Mouse (Mus musculus): ENCODE results near the gene Tmem239.

The Tmem239 gene

DNA sequence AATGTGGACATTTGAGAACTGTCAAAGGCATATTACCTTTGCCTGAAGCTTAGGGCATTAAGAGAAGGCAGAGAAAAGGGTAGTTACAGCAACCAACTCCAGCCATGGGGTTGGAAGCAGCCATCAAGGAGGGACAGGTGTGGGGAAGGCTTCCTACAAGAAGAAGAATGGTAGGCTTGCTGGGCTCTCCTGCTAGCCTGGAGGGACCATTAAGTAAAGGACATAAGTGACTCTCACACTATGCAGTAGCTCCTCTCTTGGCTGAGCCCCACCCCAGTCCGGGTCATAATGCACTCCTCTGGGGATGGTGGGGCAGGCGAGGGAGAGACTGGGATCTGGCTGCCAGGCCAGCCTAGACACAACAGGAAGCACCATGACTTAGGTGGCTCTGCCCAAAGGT lies at the start of gene Tmem239:
TSS of gene Tmem239 (plus strand) at position 301 of the 400 bp plus-strand sequence.
- TF ChIP-seq GATA4 (IDR thresholded peaks at IDR 0.05; ENCODE audit: insufficient replicate concordance, low read length): no peak

- TF ChIP-seq GATA4 (IDR thresholded peaks at IDR 0.05; ENCODE audit: insufficient replicate concordance, low read length): no peak
These were observed 48.7 kb upstream of the Tmem239 start for GRCm38 (mm10) chr2:130357551-130357950.

DNA sequence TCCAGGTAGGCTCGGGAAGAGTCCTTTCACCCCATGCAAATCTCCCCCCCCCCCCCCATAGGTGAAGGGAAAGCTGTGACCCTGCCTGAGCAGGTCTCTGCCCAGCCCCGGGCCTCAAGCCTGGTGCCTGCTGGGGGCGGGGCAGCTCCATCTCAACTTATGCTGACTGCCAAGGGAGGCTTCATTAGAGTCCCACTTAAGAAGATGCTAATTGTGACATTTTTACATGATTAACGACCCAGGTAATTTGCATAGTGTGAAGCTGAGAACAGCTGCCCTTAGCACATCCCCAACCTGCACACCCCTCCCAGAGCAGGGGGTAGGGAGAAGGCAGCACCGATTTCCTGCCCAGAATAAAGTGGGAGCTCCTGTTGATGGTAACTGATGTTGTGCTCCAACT lies 47.4 kb upstream of the Tmem239 start:
- no peak for TF ChIP-seq GATA4 (IDR thresholded peaks at IDR 0.05; ENCODE audit: insufficient replicate concordance, low read length)

DNA sequence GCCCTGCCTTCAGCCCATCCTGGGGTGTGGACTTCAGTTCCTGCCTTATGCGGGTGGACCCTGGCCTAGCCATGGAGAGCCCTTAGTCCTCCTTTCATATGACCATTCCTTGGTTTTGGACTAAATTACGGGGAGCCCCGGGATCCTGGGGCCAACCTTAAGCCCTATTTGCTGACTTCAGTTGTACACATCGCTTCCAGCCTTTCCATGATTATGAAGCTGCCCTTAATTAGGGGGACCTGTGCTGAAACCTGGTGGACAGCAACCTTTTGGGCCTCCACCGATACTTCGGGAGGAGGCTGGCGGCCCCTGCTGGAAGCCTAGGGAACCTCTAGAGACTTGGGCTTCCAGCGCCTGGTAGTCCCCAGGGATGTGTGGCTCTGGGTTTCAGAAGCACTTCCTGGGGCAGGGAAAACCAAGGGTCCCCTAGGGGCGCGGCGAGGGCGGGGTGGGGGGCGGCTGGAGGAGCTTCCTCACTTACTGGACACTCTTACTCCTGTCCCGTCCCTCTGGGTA lies 43.7 kb upstream of the Tmem239 start:
- TF ChIP-seq GATA4 (IDR thresholded peaks at IDR 0.05; ENCODE audit: insufficient replicate concordance, low read length): no peak

GRCm38 (mm10) chr2:130365211-130366094 lies 40.8 kb upstream of the Tmem239 start:
- no peak for TF ChIP-seq GATA4 (IDR thresholded peaks at IDR 0.05; ENCODE audit: insufficient replicate concordance, low read length)

GRCm38 (mm10) chr2:130367386-130367785 lies 38.9 kb upstream of the Tmem239 start:
- no peak for TF ChIP-seq GATA4 (IDR thresholded peaks at IDR 0.05; ENCODE audit: insufficient replicate concordance, low read length)

- no peak for TF ChIP-seq GATA4 (IDR thresholded peaks at IDR 0.05; ENCODE audit: insufficient replicate concordance, low read length)
These were observed 31.3 kb upstream of the Tmem239 start for GRCm38 (mm10) chr2:130374951-130375350.

GRCm38 (mm10) chr2:130383205-130383604 lies 23.1 kb upstream of the Tmem239 start:
- no peak for TF ChIP-seq GATA4 (IDR thresholded peaks at IDR 0.05; ENCODE audit: insufficient replicate concordance, low read length)

- TF ChIP-seq GATA4 (IDR thresholded peaks at IDR 0.05; ENCODE audit: insufficient replicate concordance, low read length): no peak
These were observed 22.4 kb upstream of the Tmem239 start for GRCm38 (mm10) chr2:130383895-130384294.

GRCm38 (mm10) chr2:130386212-130386611 lies 20.1 kb upstream of the Tmem239 start:
- TF ChIP-seq GATA4 (IDR thresholded peaks at IDR 0.05; ENCODE audit: insufficient replicate concordance, low read length): no peak

GRCm38 (mm10) chr2:130388796-130389195 lies 17.5 kb upstream of the Tmem239 start:
- TF ChIP-seq GATA4 (IDR thresholded peaks at IDR 0.05; ENCODE audit: insufficient replicate concordance, low read length): no peak

- no peak for TF ChIP-seq GATA4 (IDR thresholded peaks at IDR 0.05; ENCODE audit: insufficient replicate concordance, low read length)
These were observed 15.2 kb upstream of the Tmem239 start for GRCm38 (mm10) chr2:130390993-130391625.

- no peak for TF ChIP-seq GATA4 (IDR thresholded peaks at IDR 0.05; ENCODE audit: insufficient replicate concordance, low read length)
These were observed 13.4 kb upstream of the Tmem239 start for GRCm38 (mm10) chr2:130392836-130393235.

DNA sequence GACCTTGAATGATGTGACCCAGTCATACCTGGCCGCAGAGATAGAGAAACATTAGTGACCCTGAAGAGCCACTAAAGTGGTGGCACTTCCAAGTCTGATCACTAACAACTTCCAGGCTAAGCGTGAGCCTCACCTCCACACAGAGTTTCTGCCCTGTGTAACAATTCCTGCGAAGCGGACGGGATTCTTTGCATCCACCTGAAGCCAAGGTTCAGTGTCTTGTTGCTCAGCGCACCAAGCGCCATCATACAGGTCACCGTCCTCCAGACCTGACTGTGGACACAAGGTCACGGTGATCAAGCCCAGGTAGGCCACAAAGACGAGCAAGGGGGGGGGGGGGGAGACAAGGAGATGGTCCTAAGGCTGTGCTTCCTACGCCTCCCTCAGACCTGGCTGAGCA lies 10.6 kb upstream of the Tmem239 start:
- TF ChIP-seq GATA4 (IDR thresholded peaks at IDR 0.05; ENCODE audit: insufficient replicate concordance, low read length): no peak

DNA sequence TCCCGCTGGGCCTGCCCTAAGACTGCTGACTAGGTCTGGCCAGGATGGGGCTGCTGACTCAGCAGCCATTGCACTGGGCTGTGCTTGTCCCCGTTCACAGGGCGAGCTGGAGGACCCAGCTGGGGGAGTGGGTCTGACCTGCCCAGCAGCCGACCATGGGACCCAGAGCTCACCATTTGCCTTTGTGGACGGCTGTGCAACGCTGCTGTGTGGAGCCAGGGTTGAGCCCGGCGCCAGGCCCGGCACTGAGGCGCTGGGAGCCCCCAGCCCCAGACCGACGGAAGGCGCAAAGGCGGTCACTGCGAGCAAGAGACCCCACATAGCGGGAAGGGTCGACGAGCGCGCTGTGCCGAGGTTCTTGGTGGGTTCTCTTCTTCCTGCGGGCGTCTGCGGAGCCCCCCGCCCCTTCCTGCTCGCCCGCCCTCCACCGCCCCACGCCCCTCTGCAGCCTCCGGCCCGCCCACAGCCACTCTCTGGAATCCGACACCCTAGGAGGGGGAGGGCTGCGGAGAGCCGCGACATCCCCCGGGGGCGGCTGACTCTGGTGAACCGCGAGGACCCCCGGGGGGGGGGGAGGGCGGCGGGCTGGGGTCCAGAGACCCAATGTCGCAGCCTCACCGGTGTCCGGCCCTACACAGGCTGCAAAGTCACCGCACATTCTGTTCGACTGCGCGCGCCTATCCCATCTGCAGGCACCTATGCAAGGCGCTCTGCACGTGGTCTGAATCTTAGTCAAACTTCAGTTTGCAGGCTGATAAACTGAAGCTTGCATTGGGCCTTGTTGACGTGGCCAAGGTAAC lies 8.9 kb upstream of the Tmem239 start, which contains the start of gene Cpxm1:
TSS of gene Cpxm1 (minus strand) at position 389 of the 800 bp plus-strand sequence.
- TF ChIP-seq GATA4 (IDR thresholded peaks at IDR 0.05; ENCODE audit: insufficient replicate concordance, low read length): no peak
